26 mouse cellular contexts compared by ENCODE assay signal in genomic region chr10:60447186-60447585, GRCm38 (mm10). TPM values are rescaled to one million over a fixed set of nuclear protein-coding genes. Genes with fewer than 3 reads are reported as not detected.
A peak's percentile ranks its signal among the peaks of the same experiment; 100 is the strongest.
DNase-seq lines count a peak whose midpoint lies in the region; ATAC-seq and TF ChIP-seq lines count a peak whose summit lies in the region.
"Had no signal": no experiment of that assay in that cellular context is flagged by ENCODE, and none has a peak within 500 bp of the region (broad histone marks: within the 10 kb centered on the region; RNA-seq: fewer than 3 reads in every experiment).

No protein-coding gene starts in this region.

- peak; percentile 17 for DNase-seq in left cerebral cortex, postnatal 4 days
- DNase-seq in left cerebral cortex, postnatal 14 days (ENCODE audit: low spot score in 2 of 2) = no peak
- DNase-seq in ovary, postnatal 36 days (ENCODE audit: low spot score) = peak; percentile 8
- DNase-seq in ovary, postnatal 10 days (ENCODE audit: low spot score) = no peak
- DNase-seq in hindbrain, postnatal 0 days (ENCODE audit: low spot score) = peak; percentile 68
- no peak for DNase-seq in adrenal gland, adult 2 months
- DNase-seq in right cerebral cortex, postnatal 4 days = no peak
- DNase-seq: adrenal gland, postnatal 14 days; cerebellum, adult 11 months; cerebellum, adult 9-11 months; heart, postnatal 36 days; kidney, adult 2 months; liver; lung, postnatal 36 days; right cerebral cortex, postnatal 25 days; thymus, postnatal 14 days had no signal

- TF ChIP-seq CTCF in hindbrain, postnatal 0 days (IDR thresholded peaks at IDR 0.05; ENCODE audit: low read depth) = no peak

- no peaks in the 10 kb centered on the region for H3K9me3 ChIP-seq in hindbrain, postnatal 0 days (ENCODE audit: low read length)
- H3K9me3 ChIP-seq: embryonic facial prominence, embryonic 15.5 days; heart, embryonic 15.5 days; limb, embryonic 10.5 days; liver, embryonic 15.5 days; lung, embryonic 15.5 days had no signal

- H3K4me2 ChIP-seq in hindbrain, postnatal 0 days (ENCODE audit: low read depth, low read length) = no peak overlapping the region
- H3K4me2 ChIP-seq: embryonic facial prominence, embryonic 15.5 days; heart, embryonic 15.5 days; liver, embryonic 15.5 days; lung, embryonic 15.5 days had no signal

- ATAC-seq in hindbrain, postnatal 0 days = peak; percentile 45; the same call in 1 of the 2 replicates

- WGBS in hindbrain, postnatal 0 days = 57% methylated on average over 12 of the region's 12 CpGs

- no peak overlapping the region for H3K9ac ChIP-seq in hindbrain, postnatal 0 days (replicated peaks; ENCODE audit: low read length)
- H3K9ac ChIP-seq: embryonic facial prominence, embryonic 15.5 days; heart, embryonic 15.5 days; liver, embryonic 15.5 days; lung, embryonic 15.5 days had no signal

- no peaks in the 10 kb centered on the region for H3K27me3 ChIP-seq in hindbrain, postnatal 0 days (ENCODE audit: insufficient read depth, low read length)
- H3K27me3 ChIP-seq: embryonic facial prominence, embryonic 15.5 days; liver, embryonic 15.5 days; lung, embryonic 15.5 days had no signal

- H3K4me3 ChIP-seq in hindbrain, postnatal 0 days (ENCODE audit: low read length) = no peak overlapping the region
- H3K4me3 ChIP-seq: embryonic facial prominence, embryonic 15.5 days; heart, embryonic 15.5 days; left cerebral cortex, adult 2 months; limb, embryonic 10.5 days; liver, embryonic 15.5 days; lung, embryonic 15.5 days had no signal

- H3K27ac ChIP-seq in hindbrain, postnatal 0 days = no peak overlapping the region
- H3K27ac ChIP-seq: embryonic facial prominence, embryonic 15.5 days; heart, embryonic 15.5 days; kidney, postnatal 0 days; left cerebral cortex, adult 2 months; limb, embryonic 10.5 days; liver, embryonic 15.5 days; lung, embryonic 15.5 days had no signal

- H3K36me3 ChIP-seq in hindbrain, postnatal 0 days (ENCODE audit: insufficient read depth, low read length) = no peaks in the 10 kb centered on the region
- H3K36me3 ChIP-seq: embryonic facial prominence, embryonic 15.5 days; heart, embryonic 15.5 days; limb, embryonic 10.5 days; liver, embryonic 15.5 days; lung, embryonic 15.5 days had no signal

- no peaks in the 10 kb centered on the region for H3K4me1 ChIP-seq in hindbrain, postnatal 0 days (ENCODE audit: insufficient read depth, low read length)
- H3K4me1 ChIP-seq: embryonic facial prominence, embryonic 15.5 days; heart, embryonic 15.5 days; limb, embryonic 10.5 days; liver, embryonic 15.5 days; lung, embryonic 15.5 days had no signal

- intact Hi-C loops in left cerebral cortex, postnatal 4 days (cut with DNase I) = no loop called here
- intact Hi-C loops in left cerebral cortex, postnatal 14 days (cut with DNase I) = no loop called here

RNA-seq across cellular contexts. Expression of gene Gm17455, which starts 47.7 kb away (rescaled TPM):
- 1 to 10 TPM; 1.2 to 2.1 TPM for total RNA-seq in left cerebral cortex, postnatal 4 days (2021)
- total RNA-seq in left cerebral cortex, postnatal 14 days (2021) = 1 to 10 TPM in 1 of 2 experiments, not detected in 1; 1.3 TPM
- 2.4 and 19.4 TPM in 2 replicates for total RNA-seq in hindbrain, postnatal 0 days (2014; rRNA removed)
- polyA plus RNA-seq in hindbrain, postnatal 0 days (2015; fragmentation: Nextera tagmentation; extraction: Ambion mirVana) = 8.9 and 12.4 TPM in 2 replicates
- total RNA-seq in adrenal gland, adult 2 months (2021) = not detected
- 0.12 TPM in 1 of 2 replicates, not detected in the other for polyA plus RNA-seq in adrenal gland, adult 2 months (2012; rRNA removed)
- total RNA-seq: adrenal gland, postnatal 14 days; common myeloid progenitor, adult 5-6 weeks; gastrocnemius, adult 18-20 months; heart, postnatal 36 days; left cerebral cortex, adult 2 months had no signal
- polyA plus RNA-seq: kidney, adult 2 months; testis, adult 2 months had no signal

Comparison
In these comparisons a context has a peak if more than half of its experiments do, and no peak if none do; other contexts are left out.
1. DNase-seq: peak in left cerebral cortex, postnatal 4 days (single experiment), ovary, postnatal 36 days (single experiment) and hindbrain, postnatal 0 days (single experiment); none in left cerebral cortex, postnatal 14 days (0 of 2), ovary, postnatal 10 days (single experiment), adrenal gland, adult 2 months (single experiment) and right cerebral cortex, postnatal 4 days (single experiment).